8 mouse cellular contexts compared by ENCODE assay signal in genomic region chr1:89646326-89647018, GRCm38 (mm10).
DNase-seq lines count a peak whose midpoint lies in the region; ATAC-seq and TF ChIP-seq lines count a peak whose summit lies in the region.

No protein-coding gene starts in this region.

- peak overlapping the region; percentile 62 for H3K4me2 ChIP-seq in kidney, postnatal 0 days (ENCODE audit: low read length)
- peak overlapping the region; percentile 55 for H3K4me2 ChIP-seq in liver, postnatal 0 days (ENCODE audit: low read depth, low read length)

- no peak overlapping the region for H3K9ac ChIP-seq in kidney, postnatal 0 days (ENCODE audit: low read depth, low read length)
- H3K9ac ChIP-seq in liver, postnatal 0 days (replicated peaks) = no peak overlapping the region

- H3K27me3 ChIP-seq in kidney, postnatal 0 days (ENCODE audit: insufficient read depth, low read length) = no peaks in the 10 kb centered on the region
- no peaks in the 10 kb centered on the region for H3K27me3 ChIP-seq in liver, postnatal 0 days (ENCODE audit: insufficient read depth, low read length)

- no peaks in the 10 kb centered on the region for H3K4me1 ChIP-seq in kidney, postnatal 0 days (replicated peaks; ENCODE audit: insufficient read depth, low read length)
- H3K4me1 ChIP-seq in liver, postnatal 0 days (ENCODE audit: insufficient read depth) = no peaks in the 10 kb centered on the region

- no peak overlapping the region for H3K27ac ChIP-seq in kidney, postnatal 0 days
- H3K27ac ChIP-seq in liver, postnatal 0 days (ENCODE audit: low read depth) = no peak overlapping the region

- 20% methylated on average over 4 of the region's 4 CpGs for WGBS in kidney, postnatal 0 days
- 15% methylated on average over 4 of the region's 4 CpGs for WGBS in liver, postnatal 0 days (ENCODE audit: insufficient replicate concordance)

- peak; percentile 94 for TF ChIP-seq CTCF in kidney, postnatal 0 days (IDR thresholded peaks at IDR 0.05; ENCODE audit: low read depth)
- peak; percentile 96 for TF ChIP-seq CTCF in liver, postnatal 0 days (IDR thresholded peaks at IDR 0.05; ENCODE audit: low read depth)

- no peaks in the 10 kb centered on the region for H3K9me3 ChIP-seq in kidney, postnatal 0 days (replicated peaks; ENCODE audit: low read length)
- H3K9me3 ChIP-seq in liver, postnatal 0 days (ENCODE audit: low read length) = no peaks in the 10 kb centered on the region

- no peak for TF ChIP-seq EP300 in liver, postnatal 0 days (IDR thresholded peaks at IDR 0.05; ENCODE audit: low read depth)

- no peaks in the 10 kb centered on the region for H3K36me3 ChIP-seq in kidney, postnatal 0 days (ENCODE audit: insufficient read depth, low read length)
- no peaks in the 10 kb centered on the region for H3K36me3 ChIP-seq in liver, postnatal 0 days (replicated peaks; ENCODE audit: insufficient read depth, low read length)

- peak overlapping the region; percentile 24 for H3K4me3 ChIP-seq in kidney, postnatal 0 days (replicated peaks; ENCODE audit: low read depth, low read length)
- H3K4me3 ChIP-seq in liver, postnatal 0 days (ENCODE audit: low read depth, low read length) = no peak overlapping the region

- ATAC-seq in kidney, postnatal 0 days (replicated peaks; ENCODE audit: low FRiP score, low read depth) = peak; percentile 54; the same call in 1 of the 2 replicates
- ATAC-seq in liver, postnatal 0 days = peak; percentile 75
- peak; percentile 60; the same call in 1 of the 2 replicates for ATAC-seq in neutrophil, adult 5-6 weeks (ENCODE audit: extremely low read depth, insufficient number of reproducible peaks, low FRiP score, poor library complexity, severe bottlenecking)

- DNase-seq in CD8-positive naive resting alpha-beta T cell, adult 2 months (ENCODE audit: low read depth in 2 of 2, low spot score in 2 of 2) = peak; percentile 50 to 68
- DNase-seq in adrenal gland, postnatal 10 days = peak; percentile 80
- DNase-seq in embryo, embryonic 11.5 days (ENCODE audit: low read depth, low spot score) = peak; percentile 61
- DNase-seq in heart, adult 9 months (ENCODE audit: low spot score in 2 of 2) = peak; percentile 60 to 71
- DNase-seq in kidney, postnatal 0 days (ENCODE audit: low spot score) = peak; percentile 91
- DNase-seq in liver, postnatal 0 days = peak; percentile 76
- peak; percentile 45 to 49 for DNase-seq in thymus, adult 18-20 months
